Mouse (Mus musculus) CH12.LX (cell line): ENCODE results near the gene Gm1043. TPM values are rescaled to one million over a fixed set of nuclear protein-coding genes. Genes with fewer than 3 reads are reported as not detected.

Source experiments
- DNase-seq: peaks from one replicate; pipeline ENCODE4 v3.0.0-alpha.2; 2013; ENCODE audit errors: extremely low read depth
- H3K27ac ChIP-seq: 2 replicates; pipeline ENCODE4 v1.5.1; 2012; ENCODE audit warnings: low read depth, mild to moderate bottlenecking, control low read depth, moderate library complexity; ENCODE audit not compliant: insufficient read depth
- H3K27me3 ChIP-seq: replicated peaks from 2 replicates; pipeline ENCODE3; 2012; ENCODE audit warnings: inconsistent platforms
- H3K36me3 ChIP-seq, 2 experiments: replicated peaks in 1 of 2; 2 replicates each; pipeline versions ENCODE3 to v1.6.1; 2012; ENCODE audit warnings: inconsistent platforms in 1 of 2, low read length in 1 of 2, mild to moderate bottlenecking in 1 of 2, mixed read lengths in 1 of 2, moderate library complexity in 1 of 2; ENCODE audit not compliant: control insufficient read depth in 1 of 2, insufficient read depth in 1 of 2
- H3K4me1 ChIP-seq, 2 experiments: 2 replicates each; pipeline ENCODE4 v1.6.1; 2012; ENCODE audit warnings: inconsistent platforms in 1 of 2, moderate library complexity in 1 of 2; ENCODE audit not compliant: insufficient read depth in 2 of 2, control insufficient read depth in 1 of 2
- H3K4me2 ChIP-seq: 2 replicates; pipeline ENCODE4 v1.6.1; 2012; ENCODE audit warnings: low read depth, mild to moderate bottlenecking, control low read depth; ENCODE audit not compliant: poor library complexity, insufficient read depth, severe bottlenecking
- H3K4me3 ChIP-seq, 3 experiments: fragments of 150-350 bp in 1 of 3; sonication (generic) in 1 of 3; replicated peaks in 1 of 3; 2 replicates each; pipeline versions ENCODE3 to v1.5.1; 2011 to 2012; ENCODE audit warnings: low read depth in 2 of 3, low read length in 2 of 3, mild to moderate bottlenecking in 2 of 3, moderate library complexity in 2 of 3, control low read depth in 1 of 3, improper control_type of control experiment in 1 of 3, inconsistent platforms in 1 of 3, mixed read lengths in 1 of 3; ENCODE audit not compliant: poor library complexity in 1 of 3
- H3K79me2 ChIP-seq: replicated peaks from 2 replicates; pipeline ENCODE4 v1.6.1; 2012; ENCODE audit warnings: mild to moderate bottlenecking, moderate library complexity; ENCODE audit not compliant: control insufficient read depth, poor library complexity, insufficient read depth, severe bottlenecking; ENCODE audit errors: extremely low read depth
- H3K9ac ChIP-seq: 2 replicates; pipeline ENCODE4 v1.6.1; 2012; ENCODE audit warnings: low read depth, mild to moderate bottlenecking, control low read depth, moderate library complexity; ENCODE audit not compliant: insufficient read depth
- H3K9me3 ChIP-seq: replicated peaks from 2 replicates; pipeline ENCODE3; 2012; ENCODE audit warnings: low read length, inconsistent platforms, mixed read lengths
- CTCF ChIP-seq, 2 experiments: IDR thresholded peaks in 1 of 2; conservative IDR thresholded peaks in 1 of 2; 2 replicates each; pipeline ENCODE4 v1.5.1; 2011 to 2012; ENCODE audit warnings: low read depth in 2 of 2, low read length in 2 of 2, improper control_type of control experiment in 1 of 2, inconsistent platforms in 1 of 2, mild to moderate bottlenecking in 1 of 2, moderate library complexity in 1 of 2
- EP300 ChIP-seq: IDR thresholded peaks from 2 replicates; pipeline ENCODE4 v1.6.1; 2011; ENCODE audit warnings: low read length, improper control_type of control experiment
- GABPA ChIP-seq: IDR thresholded peaks from 2 replicates; pipeline ENCODE4 v1.6.1; 2012; ENCODE audit warnings: low read depth, low read length, improper control_type of control experiment, inconsistent platforms; ENCODE audit not compliant: insufficient replicate concordance
- HCFC1 ChIP-seq: IDR thresholded peaks from 2 replicates; pipeline ENCODE4 v1.6.1; 2012; ENCODE audit warnings: low read depth, mild to moderate bottlenecking, inconsistent platforms, low read length, improper control_type of control experiment
- JUN ChIP-seq: IDR thresholded peaks from 2 replicates; pipeline ENCODE4 v1.6.1; 2011; ENCODE audit warnings: low read depth, mild to moderate bottlenecking, low read length, improper control_type of control experiment, moderate library complexity; ENCODE audit not compliant: insufficient read depth
- JUND ChIP-seq: conservative IDR thresholded peaks from 2 replicates; pipeline ENCODE4 v1.6.1; 2011; ENCODE audit warnings: low read depth, low read length, improper control_type of control experiment
- KAT2A ChIP-seq: IDR thresholded peaks from 2 replicates; pipeline ENCODE4 v1.6.1; 2012; ENCODE audit warnings: low read length, improper control_type of control experiment, inconsistent platforms; ENCODE audit not compliant: insufficient replicate concordance
- MAFK ChIP-seq: IDR thresholded peaks from 2 replicates; pipeline ENCODE4 v1.6.1; 2011; ENCODE audit warnings: low read length, improper control_type of control experiment; ENCODE audit not compliant: insufficient replicate concordance
- MAZ ChIP-seq: IDR thresholded peaks from 2 replicates; pipeline ENCODE4 v1.6.1; 2012; ENCODE audit warnings: low read depth, mild to moderate bottlenecking, inconsistent platforms, low read length, improper control_type of control experiment, moderate library complexity
- MEF2A ChIP-seq: IDR thresholded peaks from 2 replicates; pipeline ENCODE4 v1.6.1; 2014; ENCODE audit warnings: low read depth, mild to moderate bottlenecking, inconsistent platforms, low read length, improper control_type of control experiment, borderline replicate concordance
- MXI1 ChIP-seq: IDR thresholded peaks from 2 replicates; pipeline ENCODE4 v1.6.1; 2011; ENCODE audit warnings: mild to moderate bottlenecking, low read depth, low read length, improper control_type of control experiment
- NELFE ChIP-seq: IDR thresholded peaks from 2 replicates; pipeline ENCODE4 v1.6.1; 2011; ENCODE audit warnings: low read depth, low read length, improper control_type of control experiment
- PAX5 ChIP-seq: IDR thresholded peaks from 2 replicates; pipeline ENCODE4 v1.6.1; 2012; ENCODE audit warnings: low read length, inconsistent platforms, mixed read lengths
- POLR2AphosphoS2 ChIP-seq: IDR thresholded peaks from 2 replicates; pipeline ENCODE4 v1.6.1; 2011; ENCODE audit warnings: low read depth, low read length, improper control_type of control experiment
- RAD21 ChIP-seq: IDR thresholded peaks from 2 replicates; pipeline ENCODE4 v1.6.1; 2011; ENCODE audit warnings: low read depth, mild to moderate bottlenecking, low read length, improper control_type of control experiment, moderate library complexity
- RCOR1 ChIP-seq: conservative IDR thresholded peaks from 2 replicates; pipeline ENCODE4 v1.6.1; 2012; ENCODE audit warnings: low read depth, mild to moderate bottlenecking, inconsistent platforms, low read length, improper control_type of control experiment
- TCF12 ChIP-seq: IDR thresholded peaks from 2 replicates; pipeline ENCODE4 v1.6.1; 2014; ENCODE audit warnings: low read depth, mild to moderate bottlenecking, inconsistent platforms, low read length, improper control_type of control experiment
- UBTF ChIP-seq: IDR thresholded peaks from 2 replicates; pipeline ENCODE4 v1.6.1; 2012; ENCODE audit warnings: low read depth, mild to moderate bottlenecking, inconsistent platforms, low read length, improper control_type of control experiment, moderate library complexity
- ZMIZ1 ChIP-seq: IDR thresholded peaks from 2 replicates; pipeline ENCODE4 v1.6.1; 2012; ENCODE audit warnings: low read depth, mild to moderate bottlenecking, inconsistent platforms, low read length, improper control_type of control experiment
- ZNF384 ChIP-seq: IDR thresholded peaks from 2 replicates; pipeline ENCODE4 v1.6.1; 2012; ENCODE audit warnings: low read depth, low read length, improper control_type of control experiment, inconsistent platforms
- dilution Hi-C: fragments of 300-500 bp; cut with MboI; formaldehyde crosslinking; loops from 2 replicates; pipeline ENCODE4 v1.14.3; 2020; ENCODE audit warnings: low sequenced_read_pairs; ENCODE audit not compliant: extremely low pct_unique_long_range_greater_than_20kb, extremely low pct_ligation_motif_present
- in situ Hi-C: fragments of 300-500 bp; cut with MboI; formaldehyde crosslinking; loops from 3 replicates; pipeline ENCODE4 v1.14.3; 2019; ENCODE audit warnings: low sequenced_read_pairs, low pct_ligation_motif_present, low pct_unique_long_range_greater_than_20kb, mixed read lengths
- polyA plus RNA-seq: library from polyadenylated mRNA; unstranded; fragments of >175 nt; gene quantifications from 2 replicates; pipeline ENCODE4 v1.2.1, GENCODE M21; 2012; ENCODE audit warnings: low read depth; ENCODE audit not compliant: insufficient read length
- total RNA-seq, 2 experiments: library from RNA; depleted of rRNA; stranded (reverse); fragments of 300-350 nt in 1 of 2; fragments of >200 nt in 1 of 2; gene quantifications; 2 replicates each; pipeline ENCODE4 v1.2.3; 2012 to 2014

The Gm1043 gene
- total and polyA plus RNA-seq, 3 experiments: not detected

- dilution Hi-C loops: no loop called here
These were observed 27.2 kb downstream of the Gm1043 start for GRCm38 (mm10) chr5:37112389-37112788.

DNA sequence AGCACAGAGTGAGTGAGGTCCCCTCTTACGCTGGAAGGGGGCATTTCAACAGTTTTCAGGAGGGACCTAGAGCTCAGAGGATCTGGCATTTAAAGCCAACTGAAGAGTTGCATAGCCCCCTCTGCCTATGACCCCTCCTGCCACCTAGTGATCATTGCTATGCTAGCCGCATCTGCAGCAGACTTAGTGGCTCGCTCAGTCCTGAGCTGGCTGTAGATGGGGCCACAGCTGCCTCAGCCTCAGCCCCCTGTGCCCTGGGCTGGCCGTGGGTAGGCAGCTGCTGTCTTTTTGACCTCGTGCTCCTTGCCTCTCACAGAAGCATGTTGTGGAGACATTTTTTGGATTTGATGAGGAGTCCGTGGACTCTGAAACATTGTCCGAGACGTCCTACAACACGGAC, 32.0 kb downstream of the Gm1043 start:
- in situ Hi-C loops (loop anchor here (10.0 kb wide), 1 partner anchor 168 kb away; no protein-coding TSS in a partner anchor), dilution Hi-C loops (no loop called here)
- no peaks in the 10 kb centered on the region for H3K79me2 ChIP-seq
- no peaks in the 10 kb centered on the region for H3K36me3 ChIP-seq
- peaks cover 3 to 31% of the 10 kb centered on the region in 2 experiments; a peak in 2 of 4 replicates for H3K4me1 ChIP-seq
- H3K4me2 ChIP-seq: no peak overlapping the region
- H3K4me3 ChIP-seq: no peak overlapping the region
- TF ChIP-seq RAD21: peak; percentile 6
- peak in 1 of 2 experiments; percentile 49; a peak in 2 of 4 replicates for TF ChIP-seq CTCF (conservative IDR thresholded peaks at IDR 0.05 in 1 of 2, IDR thresholded peaks at IDR 0.05 in 1 of 2; ENCODE audit: low read depth in 2 of 2, low read length in 2 of 2)
- no peak for TF ChIP-seq MAFK
- no peak for TF ChIP-seq GABPA
- H3K27me3 ChIP-seq: peaks cover 34% of the 10 kb centered on the region
- no peak for DNase-seq
- no peak overlapping the region for H3K9ac ChIP-seq
- H3K9me3 ChIP-seq: no peaks in the 10 kb centered on the region
- H3K27ac ChIP-seq: no peak overlapping the region

More at GRCm38 (mm10) chr5:37112389-37112788, 27.2 kb downstream of the Gm1043 start:
- no peaks in the 10 kb centered on the region for H3K79me2 ChIP-seq
- no peak overlapping the region for H3K4me2 ChIP-seq
- no peaks in the 10 kb centered on the region for H3K36me3 ChIP-seq
- no peak overlapping the region for H3K4me3 ChIP-seq
- H3K27ac ChIP-seq: no peak overlapping the region
- H3K9ac ChIP-seq: no peak overlapping the region
- no peaks in the 10 kb centered on the region for H3K9me3 ChIP-seq
- peaks cover 0 to 15% of the 10 kb centered on the region in 2 experiments; a peak in 2 of 4 replicates for H3K4me1 ChIP-seq
- in situ Hi-C loops: loop anchor here (5.0 to 10.0 kb wide), 2 partner anchors 155 to 172 kb away; no protein-coding TSS in a partner anchor
- TF ChIP-seq MEF2A (no peak), HCFC1 (no peak), NELFE (no peak), PAX5 (no peak), RCOR1 (no peak), ZMIZ1 (no peak), ZNF384 (no peak), KAT2A (no peak), MAZ (no peak), MAFK (no peak), MXI1 (no peak), RAD21 (no peak), JUND (no peak), TCF12 (no peak), EP300 (no peak), POLR2AphosphoS2 (no peak), JUN (no peak), UBTF (no peak), CTCF (conservative IDR thresholded peaks at IDR 0.05 in 1 of 2, IDR thresholded peaks at IDR 0.05 in 1 of 2; ENCODE audit: low read depth in 2 of 2, low read length in 2 of 2) (no peak)
- peaks cover 20% of the 10 kb centered on the region for H3K27me3 ChIP-seq
- DNase-seq: no peak
